Mouse (Mus musculus): ENCODE measurements around the gene Nkpd1. TPM values are rescaled to one million over a fixed set of nuclear protein-coding genes. Genes with fewer than 3 reads are reported as not detected.

Nkpd1 gene
- polyA plus RNA-seq, 3 experiments from 2014 or later, result not detected

Other genes starting within 250 kb of the Nkpd1 start
- gene Vasp, start 246.0 kb upstream of the Nkpd1 start, polyA plus RNA-seq (2017; shearing (Covaris generic)), result 100 to 1,000 TPM in 1 of 3 experiments, 10 to 100 TPM in 2; 74.0 to 103 (median 94.6) TPM
- 1 to 10 TPM in 2 of 3 experiments, under 1 TPM in 1; 0.74 to 3.1 (median 2.1) TPM for gene Ppm1n, start 237.8 kb upstream of the Nkpd1 start, polyA plus RNA-seq (2017; shearing (Covaris generic))
- not detected for gene Rtn2, start 235.2 kb upstream of the Nkpd1 start, polyA plus RNA-seq (2017; shearing (Covaris generic))
- 1 to 10 TPM in 2 of 3 experiments, under 1 TPM in 1; 0.98 to 8.0 (median 2.0) TPM for gene Fosb, start 207.8 kb upstream of the Nkpd1 start, polyA plus RNA-seq (2017; shearing (Covaris generic))
- gene Ercc1, start 173.1 kb upstream of the Nkpd1 start, polyA plus RNA-seq (2017; shearing (Covaris generic)), result 10 to 100 TPM; 51.1 to 68.7 (median 55.2) TPM
- 10 to 100 TPM in 2 of 3 experiments, 1 to 10 TPM in 1; 8.9 to 22.4 (median 17.6) TPM for gene Cd3eap, start 158.4 kb upstream of the Nkpd1 start, polyA plus RNA-seq (2017; shearing (Covaris generic))
- not detected for gene Ppp1r13l, start 158.1 kb upstream of the Nkpd1 start, polyA plus RNA-seq (2017; shearing (Covaris generic))
- 10 to 100 TPM in 2 of 3 experiments, 1 to 10 TPM in 1; 7.8 to 10.9 (median 10.8) TPM for gene Ercc2, start 135.8 kb upstream of the Nkpd1 start, polyA plus RNA-seq (2017; shearing (Covaris generic))
- 1 to 10 TPM; 1.5 to 4.8 (median 2.7) TPM for gene Klc3, start 113.7 kb upstream of the Nkpd1 start, polyA plus RNA-seq (2017; shearing (Covaris generic))
- gene Ckm, start 113.1 kb upstream of the Nkpd1 start, polyA plus RNA-seq (2017; shearing (Covaris generic)), result under 1 TPM in 1 of 3 experiments, not detected in 2; 0.25 TPM
- 1 to 10 TPM in 1 of 3 experiments, under 1 TPM in 2; 0.87 to 1.3 (median 0.89) TPM for gene Mark4, start 59.0 kb upstream of the Nkpd1 start, polyA plus RNA-seq (2017; shearing (Covaris generic))
- gene Exoc3l2, start 54.5 kb upstream of the Nkpd1 start, polyA plus RNA-seq (2017; shearing (Covaris generic)), result not detected
- gene Bloc1s3, start 9.5 kb upstream of the Nkpd1 start, polyA plus RNA-seq (2017; shearing (Covaris generic)), result under 1 TPM; 0.63 to 0.99 (median 0.65) TPM
- gene Trappc6a, start 9.4 kb upstream of the Nkpd1 start, polyA plus RNA-seq (2017; shearing (Covaris generic)), result 10 to 100 TPM; 24.6 to 47.8 (median 43.3) TPM
- gene Ppp1r37, start 45.2 kb downstream of the Nkpd1 start, polyA plus RNA-seq (2017; shearing (Covaris generic)), result 1 to 10 TPM; 2.5 to 5.3 (median 2.8) TPM
- gene Zfp296, start 59.4 kb downstream of the Nkpd1 start, polyA plus RNA-seq (2017; shearing (Covaris generic)), result 1 to 10 TPM in 2 of 3 experiments, under 1 TPM in 1; 0.87 to 2.3 (median 2.0) TPM
- gene Gemin7, start 59.8 kb downstream of the Nkpd1 start, polyA plus RNA-seq (2017; shearing (Covaris generic)), result 100 to 1,000 TPM in 1 of 3 experiments, 10 to 100 TPM in 2; 77.6 to 107 (median 89.0) TPM
- gene Clasrp, start 86.6 kb downstream of the Nkpd1 start, polyA plus RNA-seq (2017; shearing (Covaris generic)), result 10 to 100 TPM in 1 of 3 experiments, 1 to 10 TPM in 2; 8.1 to 10.8 (median 9.8) TPM
- 10 to 100 TPM; 11.2 to 18.9 (median 17.4) TPM for gene Relb, start 111.6 kb downstream of the Nkpd1 start, polyA plus RNA-seq (2017; shearing (Covaris generic))
- 10 to 100 TPM; 21.4 to 44.1 (median 27.2) TPM for gene Clptm1, start 147.2 kb downstream of the Nkpd1 start, polyA plus RNA-seq (2017; shearing (Covaris generic))
- gene Apoc2, start 160.1 kb downstream of the Nkpd1 start, polyA plus RNA-seq (2017; shearing (Covaris generic)), result not detected
- not detected for gene Gm44805, start 163.6 kb downstream of the Nkpd1 start, polyA plus RNA-seq (2017; shearing (Covaris generic))
- 1 to 10 TPM in 2 of 3 experiments, not detected in 1; 1.0 to 1.4 TPM for gene Apoc4, start 163.6 kb downstream of the Nkpd1 start, polyA plus RNA-seq (2017; shearing (Covaris generic))
- gene Apoc1, start 174.8 kb downstream of the Nkpd1 start, polyA plus RNA-seq (2017; shearing (Covaris generic)), result 1 to 10 TPM in 1 of 3 experiments, not detected in 2; 1.2 TPM
- gene Apoe, start 181.3 kb downstream of the Nkpd1 start, polyA plus RNA-seq (2017; shearing (Covaris generic)), result 10 to 100 TPM in 2 of 3 experiments, 1 to 10 TPM in 1; 8.7 to 11.9 (median 10.6) TPM
- gene Tomm40, start 197.6 kb downstream of the Nkpd1 start, polyA plus RNA-seq (2017; shearing (Covaris generic)), result 10 to 100 TPM in 1 of 3 experiments, 1 to 10 TPM in 2; 7.3 to 10.5 (median 8.0) TPM
- gene Nectin2, start 232.6 kb downstream of the Nkpd1 start, polyA plus RNA-seq (2017; shearing (Covaris generic)), result 1 to 10 TPM in 1 of 3 experiments, under 1 TPM in 1, not detected in 1; 0.13 to 1.0 TPM